Mouse (Mus musculus): ENCODE measurements around the gene Pcdh7. TPM values are rescaled to one million over a fixed set of nuclear protein-coding genes. Genes with fewer than 3 reads are reported as not detected.
A peak's percentile ranks its signal among the peaks of the same experiment; 100 is the strongest.

The Pcdh7 gene
- polyA plus RNA-seq, 1 experiment from 2014 or later = 6.8 TPM

DNA sequence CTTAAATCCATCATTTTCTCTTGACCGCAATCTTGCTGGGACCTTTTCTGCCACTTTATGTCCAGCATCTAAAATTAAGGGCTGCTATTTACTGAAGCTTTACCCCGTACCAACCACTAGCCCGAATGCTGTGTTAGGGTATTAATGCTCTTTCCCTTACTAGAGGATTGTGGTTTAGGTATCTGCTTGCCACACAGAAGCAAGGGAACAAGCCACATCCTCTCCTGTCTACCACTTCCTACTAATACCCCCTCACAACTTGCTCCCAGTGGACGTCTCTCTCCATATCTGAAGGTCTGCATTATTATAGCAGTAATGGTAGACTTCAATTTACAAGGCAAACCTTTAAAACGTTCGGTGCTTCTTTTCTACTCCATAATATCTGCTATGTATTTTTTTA is 18.0 kb downstream of the Pcdh7 start:
- ATAC-seq (ENCODE audit: insufficient number of reproducible peaks, low FRiP score, low TSS enrichment, low read depth) = no peak
- no peak for DNase-seq (ENCODE audit: low spot score)
- no peaks in the 10 kb centered on the region for H3K27me3 ChIP-seq (ENCODE audit: control insufficient read depth, insufficient read depth, low read length)
- no peaks in the 10 kb centered on the region for H3K36me3 ChIP-seq (ENCODE audit: control insufficient read depth, insufficient read depth, low read length)
- H3K4me2 ChIP-seq (ENCODE audit: low read depth, severe bottlenecking) = no peak overlapping the region
- no peaks in the 10 kb centered on the region for H3K4me1 ChIP-seq (ENCODE audit: control insufficient read depth, insufficient read depth, low read length)
- H3K9me3 ChIP-seq (ENCODE audit: control insufficient read depth, low read length) = no peaks in the 10 kb centered on the region
- no peak overlapping the region for H3K4me3 ChIP-seq (ENCODE audit: low read depth, low read length)
- WGBS = 76% methylated on average over 6 of the region's 6 CpGs
- no peak overlapping the region for H3K9ac ChIP-seq (ENCODE audit: low read length)
- H3K27ac ChIP-seq (replicated peaks; ENCODE audit: low read depth, low read length) = no peak overlapping the region

DNA sequence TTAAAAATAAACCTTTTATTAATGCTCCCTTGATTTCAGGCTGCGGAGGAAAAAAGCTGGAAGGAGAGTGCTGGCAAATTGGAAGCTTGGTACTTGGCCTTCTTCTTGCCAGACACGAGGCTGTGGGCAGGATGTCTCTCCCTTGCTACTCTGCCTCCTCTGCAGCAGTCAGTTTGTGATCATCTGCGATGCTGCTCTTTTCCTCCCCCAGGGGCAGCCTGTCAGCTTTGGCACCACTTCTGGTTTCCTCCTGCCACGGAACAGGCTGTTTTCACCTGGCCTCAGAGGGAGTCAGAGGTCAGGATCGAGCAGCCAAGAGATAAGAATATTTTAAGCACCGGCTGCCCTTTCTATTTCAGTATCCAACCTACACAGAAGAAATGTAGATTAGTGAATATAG is 25.2 kb downstream of the Pcdh7 start:
- no peak for ATAC-seq (ENCODE audit: insufficient number of reproducible peaks, low FRiP score, low TSS enrichment, low read depth)

DNA sequence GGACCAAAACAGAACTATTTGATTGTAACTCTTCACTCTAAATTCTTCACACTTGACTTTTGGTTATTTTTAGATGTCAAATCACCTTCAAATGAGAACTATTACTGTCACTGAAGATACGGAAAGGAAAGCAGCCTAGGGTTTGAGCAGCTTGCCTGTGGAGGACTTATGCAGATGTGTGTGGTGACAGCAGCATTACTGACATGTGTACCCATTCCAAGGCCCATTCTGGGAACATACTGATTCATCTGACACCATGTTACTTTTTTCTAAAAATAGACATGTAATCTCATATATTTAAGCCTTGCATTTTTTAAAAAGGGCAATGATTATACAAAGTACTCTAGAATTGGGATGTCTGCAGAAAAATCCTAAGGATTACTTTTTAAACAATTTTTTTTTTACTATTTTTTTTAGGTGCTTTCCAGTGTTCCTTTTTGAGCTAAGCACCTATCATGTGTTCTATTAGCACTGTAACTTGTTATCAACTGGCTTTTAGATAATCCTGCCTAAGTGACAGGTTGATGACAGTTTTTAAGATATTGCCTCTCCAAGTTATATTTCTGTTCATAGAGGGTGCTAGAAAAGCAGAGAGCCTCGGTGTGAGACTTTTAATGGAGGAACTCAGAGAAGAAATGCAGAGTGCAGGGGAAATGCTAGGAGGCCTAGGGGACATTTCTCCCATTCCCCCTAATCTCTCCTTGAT is 26.3 kb downstream of the Pcdh7 start:
- no peak overlapping the region for H3K4me2 ChIP-seq (ENCODE audit: low read depth, severe bottlenecking)
- no peak overlapping the region for H3K4me3 ChIP-seq (ENCODE audit: low read depth, low read length)
- H3K36me3 ChIP-seq (ENCODE audit: control insufficient read depth, insufficient read depth, low read length) = no peaks in the 10 kb centered on the region
- H3K27me3 ChIP-seq (ENCODE audit: control insufficient read depth, insufficient read depth, low read length) = no peaks in the 10 kb centered on the region
- no peaks in the 10 kb centered on the region for H3K4me1 ChIP-seq (ENCODE audit: control insufficient read depth, insufficient read depth, low read length)
- no peak overlapping the region for H3K9ac ChIP-seq (ENCODE audit: low read length)
- no peak for DNase-seq (ENCODE audit: low spot score)
- ATAC-seq (ENCODE audit: insufficient number of reproducible peaks, low FRiP score, low TSS enrichment, low read depth) = no peak
- WGBS = 84% methylated on average over 2 of the region's 2 CpGs
- H3K9me3 ChIP-seq (ENCODE audit: control insufficient read depth, low read length) = no peaks in the 10 kb centered on the region
- H3K27ac ChIP-seq (replicated peaks; ENCODE audit: low read depth, low read length) = no peak overlapping the region

More for the DNA sequence above, 25.2 kb downstream of the Pcdh7 start:
- no peak for DNase-seq (ENCODE audit: low spot score)
- Histone ChIP-seq H3K4me3 (ENCODE audit: low read depth, low read length) (no peak overlapping the region), H3K36me3 (ENCODE audit: control insufficient read depth, insufficient read depth, low read length) (no peaks in the 10 kb centered on the region), H3K9ac (ENCODE audit: low read length) (no peak overlapping the region), H3K4me1 (ENCODE audit: control insufficient read depth, insufficient read depth, low read length) (no peaks in the 10 kb centered on the region), H3K4me2 (ENCODE audit: low read depth, severe bottlenecking) (no peak overlapping the region), H3K27ac (replicated peaks; ENCODE audit: low read depth, low read length) (no peak overlapping the region), H3K27me3 (ENCODE audit: control insufficient read depth, insufficient read depth, low read length) (no peaks in the 10 kb centered on the region), H3K9me3 (ENCODE audit: control insufficient read depth, low read length) (no peaks in the 10 kb centered on the region)
- 20% methylated on average over 6 of the region's 6 CpGs for WGBS

DNA sequence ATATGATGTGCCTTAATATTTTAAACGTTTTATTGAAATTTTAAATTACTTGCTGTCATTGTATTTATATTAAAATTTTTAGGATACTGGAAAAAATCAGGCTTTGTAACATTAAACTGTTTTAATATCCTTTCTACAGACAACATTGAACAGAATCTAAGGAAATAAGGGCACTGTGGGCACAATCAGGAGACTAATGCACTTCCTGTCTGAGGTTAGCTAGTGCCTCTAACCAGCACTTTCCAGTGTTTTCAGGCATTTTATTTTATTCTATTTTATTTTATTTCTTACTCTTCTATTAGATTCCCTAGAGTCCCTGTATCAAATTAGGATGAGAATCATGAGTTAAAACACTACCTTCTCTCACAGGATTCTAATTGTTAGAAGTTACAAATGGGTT is 28.1 kb downstream of the Pcdh7 start:
- ATAC-seq (ENCODE audit: insufficient number of reproducible peaks, low FRiP score, low TSS enrichment, low read depth) = no peak
- Histone ChIP-seq H3K9ac (ENCODE audit: low read length) (no peak overlapping the region), H3K27me3 (ENCODE audit: control insufficient read depth, insufficient read depth, low read length) (no peaks in the 10 kb centered on the region), H3K4me2 (ENCODE audit: low read depth, severe bottlenecking) (no peak overlapping the region), H3K9me3 (ENCODE audit: control insufficient read depth, low read length) (no peaks in the 10 kb centered on the region), H3K4me3 (ENCODE audit: low read depth, low read length) (no peak overlapping the region), H3K4me1 (ENCODE audit: control insufficient read depth, insufficient read depth, low read length) (no peaks in the 10 kb centered on the region), H3K27ac (replicated peaks; ENCODE audit: low read depth, low read length) (no peak overlapping the region), H3K36me3 (ENCODE audit: control insufficient read depth, insufficient read depth, low read length) (no peaks in the 10 kb centered on the region)
- WGBS = 75% methylated on average over 1 of the region's 1 CpGs
- no peak for DNase-seq (ENCODE audit: low spot score)

DNA sequence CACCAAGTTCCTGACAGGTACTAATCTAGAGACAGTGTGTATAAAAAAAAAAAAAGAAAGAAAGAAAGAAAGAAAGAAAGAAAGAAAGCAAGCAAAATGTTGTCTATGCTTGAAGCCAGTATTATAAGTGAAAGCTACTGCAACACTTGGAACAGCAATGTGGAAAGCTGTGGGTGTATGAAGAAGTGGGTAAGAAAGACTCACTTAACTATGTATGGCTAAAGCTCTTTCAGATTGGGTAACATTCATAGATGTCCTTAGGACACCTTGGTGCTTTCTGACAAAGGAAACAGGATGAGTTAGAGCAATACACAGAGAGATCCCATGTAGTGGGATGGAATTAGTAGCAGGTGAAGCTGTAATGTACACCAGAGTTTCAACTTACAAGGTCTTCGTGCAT is 32.6 kb downstream of the Pcdh7 start:
- Histone ChIP-seq H3K27me3 (ENCODE audit: control insufficient read depth, insufficient read depth, low read length) (no peaks in the 10 kb centered on the region), H3K4me3 (ENCODE audit: low read depth, low read length) (no peak overlapping the region), H3K9ac (ENCODE audit: low read length) (no peak overlapping the region), H3K36me3 (ENCODE audit: control insufficient read depth, insufficient read depth, low read length) (no peaks in the 10 kb centered on the region), H3K4me1 (ENCODE audit: control insufficient read depth, insufficient read depth, low read length) (no peaks in the 10 kb centered on the region), H3K9me3 (ENCODE audit: control insufficient read depth, low read length) (no peaks in the 10 kb centered on the region), H3K27ac (replicated peaks; ENCODE audit: low read depth, low read length) (no peak overlapping the region), H3K4me2 (ENCODE audit: low read depth, severe bottlenecking) (no peak overlapping the region)
- WGBS = 84% methylated on average over 1 of the region's 1 CpGs
- DNase-seq (ENCODE audit: low spot score) (no peak), ATAC-seq (ENCODE audit: insufficient number of reproducible peaks, low FRiP score, low TSS enrichment, low read depth) (no peak)

DNA sequence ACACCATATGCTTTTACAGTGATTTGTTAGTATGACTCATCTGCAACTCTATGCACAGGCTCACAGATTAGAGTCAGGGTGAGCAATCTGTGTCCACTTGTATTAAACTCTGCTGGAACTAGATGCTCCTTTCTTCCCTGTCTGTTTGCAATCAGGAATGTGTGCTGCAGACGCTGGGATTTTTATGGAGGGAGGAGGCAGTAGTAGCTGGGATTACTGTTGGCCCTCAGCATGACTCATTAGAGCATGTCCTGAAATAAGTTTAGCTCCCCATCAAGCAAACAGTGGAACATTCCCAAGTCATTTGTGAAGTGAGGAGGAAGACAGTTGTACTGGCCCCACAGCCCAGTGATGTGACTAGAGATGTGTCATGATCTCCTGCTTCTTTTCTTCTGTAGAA is 38.0 kb downstream of the Pcdh7 start:
- Histone ChIP-seq H3K4me2 (ENCODE audit: low read depth, severe bottlenecking) (no peak overlapping the region), H3K4me3 (ENCODE audit: low read depth, low read length) (no peak overlapping the region), H3K9ac (ENCODE audit: low read length) (no peak overlapping the region), H3K27ac (replicated peaks; ENCODE audit: low read depth, low read length) (no peak overlapping the region), H3K36me3 (ENCODE audit: control insufficient read depth, insufficient read depth, low read length) (no peaks in the 10 kb centered on the region), H3K9me3 (ENCODE audit: control insufficient read depth, low read length) (no peaks in the 10 kb centered on the region), H3K4me1 (ENCODE audit: control insufficient read depth, insufficient read depth, low read length) (no peaks in the 10 kb centered on the region; the same call in 1 of the 2 replicates), H3K27me3 (ENCODE audit: control insufficient read depth, insufficient read depth, low read length) (no peaks in the 10 kb centered on the region)
- DNase-seq (ENCODE audit: low spot score) (no peak), ATAC-seq (ENCODE audit: insufficient number of reproducible peaks, low FRiP score, low TSS enrichment, low read depth) (no peak)
- 10% methylated on average over 1 of the region's 1 CpGs for WGBS

DNA sequence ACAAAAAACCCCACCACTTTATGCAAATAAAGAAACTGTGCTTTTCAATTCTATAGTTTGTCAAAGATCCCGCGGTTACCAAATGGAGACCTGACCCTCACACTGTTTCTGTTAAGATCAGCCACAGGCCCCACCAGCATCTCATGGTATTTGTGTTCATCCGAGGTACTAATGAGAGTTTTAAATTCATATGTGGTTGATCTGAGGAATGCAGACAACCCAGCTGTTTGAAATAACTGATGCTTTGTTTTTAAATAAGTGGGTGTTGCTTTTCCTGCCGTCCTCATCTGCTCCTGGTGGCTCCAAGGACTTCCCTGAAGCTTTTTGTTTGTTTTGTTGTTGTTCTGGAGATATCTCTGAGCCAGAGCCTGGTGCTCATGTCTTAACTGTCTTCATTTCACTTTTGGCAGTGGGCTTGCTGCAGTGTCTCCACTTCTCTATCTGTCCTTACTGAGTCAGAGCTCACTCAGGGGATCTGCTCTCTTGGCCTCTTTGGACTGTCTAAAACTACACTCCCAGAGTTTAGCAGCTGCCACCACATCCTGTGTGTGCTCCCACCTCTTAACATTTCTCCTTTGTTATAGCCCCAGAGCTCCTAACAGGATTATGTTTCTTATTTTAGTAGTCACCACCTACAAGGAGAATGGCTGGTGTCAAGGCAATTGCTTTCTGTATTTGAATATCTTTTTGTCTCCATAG is 39.1 kb downstream of the Pcdh7 start:
- no peak for ATAC-seq (ENCODE audit: insufficient number of reproducible peaks, low FRiP score, low TSS enrichment, low read depth)
- no peak for DNase-seq (ENCODE audit: low spot score)
- H3K9ac ChIP-seq (ENCODE audit: low read length) = no peak overlapping the region
- no peak overlapping the region for H3K4me2 ChIP-seq (ENCODE audit: low read depth, severe bottlenecking)
- H3K36me3 ChIP-seq (ENCODE audit: control insufficient read depth, insufficient read depth, low read length) = no peaks in the 10 kb centered on the region
- no peaks in the 10 kb centered on the region for H3K27me3 ChIP-seq (ENCODE audit: control insufficient read depth, insufficient read depth, low read length)
- no peak overlapping the region for H3K4me3 ChIP-seq (ENCODE audit: low read depth, low read length)
- no peak overlapping the region for H3K27ac ChIP-seq (replicated peaks; ENCODE audit: low read depth, low read length)
- H3K9me3 ChIP-seq (ENCODE audit: control insufficient read depth, low read length) = no peaks in the 10 kb centered on the region
- WGBS = 50% methylated on average over 4 of the region's 4 CpGs
- no peaks in the 10 kb centered on the region; the same call in 1 of the 2 replicates for H3K4me1 ChIP-seq (ENCODE audit: control insufficient read depth, insufficient read depth, low read length)

DNA sequence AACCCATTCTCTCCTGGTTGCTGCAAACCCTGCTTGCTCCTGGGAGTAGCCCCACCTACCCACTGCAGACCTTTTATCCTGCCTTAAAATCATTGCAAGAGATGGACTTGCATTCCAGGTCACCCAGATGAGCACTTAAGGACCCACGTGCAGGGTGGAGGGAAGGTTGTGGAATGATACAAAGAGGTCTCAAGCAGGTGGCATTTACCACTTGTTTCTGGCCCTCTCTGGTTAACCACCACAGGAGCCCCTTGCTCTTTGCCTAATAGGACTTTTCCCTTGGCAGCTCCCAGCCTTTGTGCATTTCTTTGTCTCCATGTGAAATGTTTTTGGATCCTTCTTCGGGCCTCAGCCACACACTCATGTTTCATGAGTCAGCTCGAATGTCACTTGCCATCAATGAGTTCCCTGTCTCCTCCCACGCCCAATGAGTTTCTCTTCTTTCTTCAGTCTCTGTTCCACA is 39.7 kb downstream of the Pcdh7 start:
- Histone ChIP-seq H3K27ac (replicated peaks; ENCODE audit: low read depth, low read length) (no peak overlapping the region), H3K4me2 (ENCODE audit: low read depth, severe bottlenecking) (no peak overlapping the region), H3K4me3 (ENCODE audit: low read depth, low read length) (no peak overlapping the region), H3K9ac (ENCODE audit: low read length) (no peak overlapping the region), H3K36me3 (ENCODE audit: control insufficient read depth, insufficient read depth, low read length) (no peaks in the 10 kb centered on the region), H3K27me3 (ENCODE audit: control insufficient read depth, insufficient read depth, low read length) (no peaks in the 10 kb centered on the region), H3K9me3 (ENCODE audit: control insufficient read depth, low read length) (no peaks in the 10 kb centered on the region), H3K4me1 (ENCODE audit: control insufficient read depth, insufficient read depth, low read length) (no peaks in the 10 kb centered on the region; the same call in 1 of the 2 replicates)
- ATAC-seq (ENCODE audit: insufficient number of reproducible peaks, low FRiP score, low TSS enrichment, low read depth) (no peak), DNase-seq (ENCODE audit: low spot score) (peak; percentile 23)
- 44% methylated on average over 4 of the region's 4 CpGs for WGBS
